Mouse (Mus musculus): ENCODE data around the gene F3. TPM values are rescaled to one million over a fixed set of nuclear protein-coding genes. Genes with fewer than 3 reads are reported as not detected.

F3 gene
- polyA plus RNA-seq, 1 experiment = 6.3 TPM

- TF ChIP-seq CTCF (IDR thresholded peaks at IDR 0.05; ENCODE audit: borderline replicate concordance, control insufficient read depth, extremely low read depth, insufficient read depth, low read length, poor library complexity) = no peak
- TF ChIP-seq POLR2A (IDR thresholded peaks at IDR 0.05; ENCODE audit: control insufficient read depth, extremely low read depth, insufficient read depth, low read length, poor library complexity) = no peak
- no peaks in the 10 kb centered on the region for H3K27me3 ChIP-seq (ENCODE audit: control insufficient read depth, insufficient read depth, low read length)
- H3K36me3 ChIP-seq (ENCODE audit: control insufficient read depth, insufficient read depth, low read length) = no peaks in the 10 kb centered on the region
- H3K27ac ChIP-seq (ENCODE audit: control insufficient read depth, insufficient read depth, low read length) = no peak overlapping the region
- 46% methylated on average over 7 of the region's 7 CpGs for WGBS
- no peaks in the 10 kb centered on the region for H3K4me1 ChIP-seq (replicated peaks; ENCODE audit: control insufficient read depth, insufficient read depth, low read length)
- DNase-seq = no peak
- H3K4me3 ChIP-seq (ENCODE audit: control insufficient read depth, insufficient read depth, low read length) = no peak overlapping the region
Observed at GRCm38 (mm10) chr3:121703155-121703879, 20.0 kb upstream of the F3 start.

GRCm38 (mm10) chr3:121703880-121704243 is 19.5 kb upstream of the F3 start:
- no peak for TF ChIP-seq CTCF (IDR thresholded peaks at IDR 0.05; ENCODE audit: borderline replicate concordance, control insufficient read depth, extremely low read depth, insufficient read depth, low read length, poor library complexity)
- TF ChIP-seq POLR2A (IDR thresholded peaks at IDR 0.05; ENCODE audit: control insufficient read depth, extremely low read depth, insufficient read depth, low read length, poor library complexity) = no peak
- 96% methylated on average over 3 of the region's 3 CpGs for WGBS
- no peak overlapping the region for H3K27ac ChIP-seq (ENCODE audit: control insufficient read depth, insufficient read depth, low read length)

GRCm38 (mm10) chr3:121706087-121706486 is 17.2 kb upstream of the F3 start:
- H3K36me3 ChIP-seq (ENCODE audit: control insufficient read depth, insufficient read depth, low read length) = no peaks in the 10 kb centered on the region
- no peak for DNase-seq
- H3K4me1 ChIP-seq (replicated peaks; ENCODE audit: control insufficient read depth, insufficient read depth, low read length) = no peaks in the 10 kb centered on the region
- no peak overlapping the region for H3K27ac ChIP-seq (ENCODE audit: control insufficient read depth, insufficient read depth, low read length)
- 92% methylated on average over 5 of the region's 5 CpGs for WGBS
- H3K4me3 ChIP-seq (ENCODE audit: control insufficient read depth, insufficient read depth, low read length) = no peak overlapping the region
- TF ChIP-seq CTCF (IDR thresholded peaks at IDR 0.05; ENCODE audit: borderline replicate concordance, control insufficient read depth, extremely low read depth, insufficient read depth, low read length, poor library complexity) = no peak
- no peak for TF ChIP-seq POLR2A (IDR thresholded peaks at IDR 0.05; ENCODE audit: control insufficient read depth, extremely low read depth, insufficient read depth, low read length, poor library complexity)
- no peaks in the 10 kb centered on the region for H3K27me3 ChIP-seq (ENCODE audit: control insufficient read depth, insufficient read depth, low read length)

More at GRCm38 (mm10) chr3:121703880-121704243, 19.5 kb upstream of the F3 start:
- Histone ChIP-seq H3K36me3 (ENCODE audit: control insufficient read depth, insufficient read depth, low read length) (no peaks in the 10 kb centered on the region), H3K4me3 (ENCODE audit: control insufficient read depth, insufficient read depth, low read length) (no peak overlapping the region), H3K27me3 (ENCODE audit: control insufficient read depth, insufficient read depth, low read length) (no peaks in the 10 kb centered on the region), H3K4me1 (replicated peaks; ENCODE audit: control insufficient read depth, insufficient read depth, low read length) (no peaks in the 10 kb centered on the region)
- DNase-seq = no peak

GRCm38 (mm10) chr3:121707106-121707505 is 16.2 kb upstream of the F3 start:
- Histone ChIP-seq H3K4me1 (replicated peaks; ENCODE audit: control insufficient read depth, insufficient read depth, low read length) (no peaks in the 10 kb centered on the region), H3K27ac (ENCODE audit: control insufficient read depth, insufficient read depth, low read length) (no peak overlapping the region), H3K36me3 (ENCODE audit: control insufficient read depth, insufficient read depth, low read length) (no peaks in the 10 kb centered on the region), H3K27me3 (ENCODE audit: control insufficient read depth, insufficient read depth, low read length) (no peaks in the 10 kb centered on the region), H3K4me3 (ENCODE audit: control insufficient read depth, insufficient read depth, low read length) (no peak overlapping the region)
- WGBS = 94% methylated on average over 4 of the region's 4 CpGs
- no peak for TF ChIP-seq POLR2A (IDR thresholded peaks at IDR 0.05; ENCODE audit: control insufficient read depth, extremely low read depth, insufficient read depth, low read length, poor library complexity)
- TF ChIP-seq CTCF (IDR thresholded peaks at IDR 0.05; ENCODE audit: borderline replicate concordance, control insufficient read depth, extremely low read depth, insufficient read depth, low read length, poor library complexity) = no peak
- DNase-seq = no peak

GRCm38 (mm10) chr3:121710894-121711531 is 12.3 kb upstream of the F3 start:
- DNase-seq = no peak
- Histone ChIP-seq H3K4me1 (replicated peaks; ENCODE audit: control insufficient read depth, insufficient read depth, low read length) (no peaks in the 10 kb centered on the region), H3K36me3 (ENCODE audit: control insufficient read depth, insufficient read depth, low read length) (no peaks in the 10 kb centered on the region), H3K27me3 (ENCODE audit: control insufficient read depth, insufficient read depth, low read length) (no peaks in the 10 kb centered on the region), H3K4me3 (ENCODE audit: control insufficient read depth, insufficient read depth, low read length) (no peak overlapping the region), H3K27ac (ENCODE audit: control insufficient read depth, insufficient read depth, low read length) (no peak overlapping the region)
- TF ChIP-seq CTCF (IDR thresholded peaks at IDR 0.05; ENCODE audit: borderline replicate concordance, control insufficient read depth, extremely low read depth, insufficient read depth, low read length, poor library complexity) (no peak), POLR2A (IDR thresholded peaks at IDR 0.05; ENCODE audit: control insufficient read depth, extremely low read depth, insufficient read depth, low read length, poor library complexity) (no peak)
- 93% methylated on average over 7 of the region's 7 CpGs for WGBS

- DNase-seq = no peak
- Histone ChIP-seq H3K4me1 (replicated peaks; ENCODE audit: control insufficient read depth, insufficient read depth, low read length) (no peaks in the 10 kb centered on the region), H3K27ac (ENCODE audit: control insufficient read depth, insufficient read depth, low read length) (no peak overlapping the region), H3K27me3 (ENCODE audit: control insufficient read depth, insufficient read depth, low read length) (no peaks in the 10 kb centered on the region), H3K4me3 (ENCODE audit: control insufficient read depth, insufficient read depth, low read length) (no peak overlapping the region), H3K36me3 (ENCODE audit: control insufficient read depth, insufficient read depth, low read length) (no peaks in the 10 kb centered on the region)
- 93% methylated on average over 4 of the region's 4 CpGs for WGBS
- TF ChIP-seq POLR2A (IDR thresholded peaks at IDR 0.05; ENCODE audit: control insufficient read depth, extremely low read depth, insufficient read depth, low read length, poor library complexity) = no peak
- no peak for TF ChIP-seq CTCF (IDR thresholded peaks at IDR 0.05; ENCODE audit: borderline replicate concordance, control insufficient read depth, extremely low read depth, insufficient read depth, low read length, poor library complexity)
Observed at GRCm38 (mm10) chr3:121712222-121712621, 11.1 kb upstream of the F3 start.
